Mouse (Mus musculus) limb, embryonic 11.5 days (tissue): ENCODE measurements around the gene Gm14412. TPM values are rescaled to one million over a fixed set of nuclear protein-coding genes. Genes with fewer than 3 reads are reported as not detected.
"Not testable (repeated sequence)": the region's sequence is repeated elsewhere in the genome, so short reads cannot be mapped to it uniquely, and the experiment has no call there.

Experiments
- ATAC-seq: fragments of 200-750 bp; cut with Nextera tagmentation; 2 replicates; pipeline ENCODE4 v1.8.0; 2017; ENCODE audit warnings: low read depth; ENCODE audit not compliant: insufficient number of reproducible peaks, low FRiP score, low TSS enrichment
- DNase-seq: peaks from one replicate; pipeline ENCODE4 v3.0.0-alpha.2; 2015; ENCODE audit warnings: low spot score
- H3K27ac ChIP-seq: fragments of 300-500 bp; sonication (generic); replicated peaks from 2 replicates; pipeline ENCODE4 v1.5.1; 2014; ENCODE audit warnings: low read depth, mild to moderate bottlenecking, low read length
- H3K27me3 ChIP-seq: fragments of 300-500 bp; sonication (generic); 2 replicates; pipeline ENCODE4 v1.6.1; 2014; ENCODE audit warnings: mild to moderate bottlenecking, low read length, mixed read lengths; ENCODE audit not compliant: control insufficient read depth, insufficient read depth
- H3K36me3 ChIP-seq: fragments of 300-500 bp; sonication (generic); 2 replicates; pipeline ENCODE4 v1.6.1; 2014; ENCODE audit warnings: mild to moderate bottlenecking, low read length, moderate library complexity, mixed read lengths; ENCODE audit not compliant: control insufficient read depth, insufficient read depth
- H3K4me1 ChIP-seq: fragments of 300-500 bp; sonication (generic); 2 replicates; pipeline ENCODE4 v1.6.1; 2014; ENCODE audit warnings: low read length, mixed read lengths; ENCODE audit not compliant: control insufficient read depth, insufficient read depth
- H3K4me2 ChIP-seq: fragments of 300-500 bp; sonication (generic); 2 replicates; pipeline ENCODE4 v1.6.1; 2014; ENCODE audit warnings: low read depth, mild to moderate bottlenecking, moderate library complexity; ENCODE audit not compliant: severe bottlenecking
- H3K4me3 ChIP-seq: fragments of 300-500 bp; sonication (generic); 2 replicates; pipeline ENCODE4 v1.5.1; 2014; ENCODE audit warnings: low read depth, low read length
- H3K9ac ChIP-seq: fragments of 300-500 bp; sonication (generic); 2 replicates; pipeline ENCODE4 v1.6.1; 2014; ENCODE audit warnings: mild to moderate bottlenecking, low read length
- H3K9me3 ChIP-seq: fragments of 300-500 bp; sonication (generic); 2 replicates; pipeline ENCODE4 v1.6.1; 2016; ENCODE audit warnings: low read length; ENCODE audit not compliant: control insufficient read depth
- WGBS: fragments of 180-500 bp; shearing (Covaris S2); extraction: QIAGEN DNeasy Blood & Tissue Kit; methylation state at CpG from one replicate; pipeline ENCODE4 v1.1.7; 2014; 5-methylcytosine and 5-hydroxymethylcytosine counted together
- polyA plus RNA-seq: library from polyadenylated mRNA; unstranded; fragments of >200 nt; fragmentation: Nextera tagmentation; extraction: Ambion mirVana; gene quantifications from 2 replicates; pipeline ENCODE4 v1.2.1, GENCODE M21; 2014

Gm14412 gene
- polyA plus RNA-seq, 1 experiment from 2014 or later, result 0.43 TPM

GRCm38 (mm10) chr2:177277754-177278153 is 46.4 kb downstream of the Gm14412 start:
- not testable (repeated sequence) for ATAC-seq, H3K4me3 ChIP-seq, H3K36me3 ChIP-seq, H3K4me1 ChIP-seq, H3K9me3 ChIP-seq, H3K9ac ChIP-seq, H3K27ac ChIP-seq, DNase-seq, H3K27me3 ChIP-seq, H3K4me2 ChIP-seq
- 75% methylated on average over 1 of the region's 2 CpGs for WGBS

DNA sequence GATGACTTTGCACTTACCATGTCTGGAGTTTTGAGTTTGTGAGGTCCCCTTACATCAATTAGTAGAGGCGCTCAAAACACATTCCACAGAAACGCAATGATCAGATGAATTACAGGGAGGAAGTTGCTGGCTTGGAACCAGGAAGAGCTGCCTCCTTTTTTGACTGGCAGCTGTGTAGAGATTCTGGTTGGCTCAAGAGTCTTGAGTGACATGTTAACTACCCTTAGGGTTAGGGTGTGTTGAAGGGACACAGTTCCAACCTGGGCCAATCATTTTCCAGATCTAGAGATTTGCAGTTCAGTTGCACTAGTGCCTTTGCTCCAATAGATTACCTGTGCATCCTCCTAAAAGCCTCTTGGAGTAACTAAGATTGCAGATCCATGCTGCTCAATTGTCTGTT is 51.9 kb downstream of the Gm14412 start:
- not testable (repeated sequence) for H3K4me2 ChIP-seq, H3K9me3 ChIP-seq, H3K36me3 ChIP-seq, H3K4me3 ChIP-seq, H3K27me3 ChIP-seq, H3K9ac ChIP-seq, H3K27ac ChIP-seq, H3K4me1 ChIP-seq, DNase-seq, ATAC-seq
- 79% methylated on average over 2 of the region's 2 CpGs for WGBS

- not testable (repeated sequence) for H3K27me3 ChIP-seq, H3K27ac ChIP-seq, H3K36me3 ChIP-seq, H3K4me2 ChIP-seq, H3K9ac ChIP-seq, H3K4me1 ChIP-seq, H3K4me3 ChIP-seq, H3K9me3 ChIP-seq, DNase-seq, ATAC-seq
- no CpG with 5 or more reads among the region's 2 CpGs for WGBS
These were observed 57.2 kb downstream of the Gm14412 start, which contains the start of gene Gm14409 for GRCm38 (mm10) chr2:177266936-177267335. TSS of gene Gm14409 (minus strand) at chr2:177267036.

Other genes with a start within 250 kb of the Gm14412 start
- gene Gm14401, start 250.0 kb downstream of the Gm14412 start, polyA plus RNA-seq, result not detected in 2 replicates
- 24.7 and 25.3 TPM in 2 replicates for gene Gm14410, start 117.9 kb downstream of the Gm14412 start, polyA plus RNA-seq
- not detected in 2 replicates for gene Gm14409, start 57.3 kb downstream of the Gm14412 start, polyA plus RNA-seq
- 8.7 and 11.1 TPM in 2 replicates for gene Gm14418, start 74.0 kb upstream of the Gm14412 start, polyA plus RNA-seq
- gene Zfp970, start 140.4 kb upstream of the Gm14412 start, polyA plus RNA-seq, result 11.1 and 12.9 TPM in 2 replicates
- gene Gm14403, start 173.9 kb upstream of the Gm14412 start, polyA plus RNA-seq, result 6.3 and 7.4 TPM in 2 replicates